Mouse (Mus musculus): ENCODE results near the gene Gcgr. TPM values are rescaled to one million over a fixed set of nuclear protein-coding genes. Genes with fewer than 3 reads are reported as not detected.
"Not testable (repeated sequence)": the region's sequence is repeated elsewhere in the genome, so short reads cannot be mapped to it uniquely, and the experiment has no call there.

Gcgr gene
- polyA plus RNA-seq, 1 experiment from 2014 or later, result not detected

GRCm38 (mm10) chr11:120509940-120510339 lies 20.6 kb upstream of the Gcgr start:
- H3K9me3 ChIP-seq (ENCODE audit: control insufficient read depth, low read length), result no peaks in the 10 kb centered on the region
- peaks cover 5% of the 10 kb centered on the region; the same call in 1 of the 2 replicates for H3K4me1 ChIP-seq (replicated peaks; ENCODE audit: control insufficient read depth, insufficient read depth, low read length)
- H3K4me3 ChIP-seq (ENCODE audit: low read depth, low read length), result no peak overlapping the region
- ATAC-seq (replicated peaks; ENCODE audit: low FRiP score) (no peak), DNase-seq (ENCODE audit: low spot score) (no peak)
- 0 out of 2 replicates have a peak overlapping the region, but pooled peaks have one; percentile 9 for H3K27ac ChIP-seq (ENCODE audit: low read depth, low read length)
- no peaks in the 10 kb centered on the region for H3K27me3 ChIP-seq (ENCODE audit: control insufficient read depth, insufficient read depth, low read length)
- 33% methylated on average over 4 of the region's 4 CpGs for WGBS
- no peak overlapping the region; the same call in 1 of the 2 replicates for H3K9ac ChIP-seq (ENCODE audit: low read length)
- H3K36me3 ChIP-seq (ENCODE audit: control insufficient read depth, insufficient read depth, low read length), result no peaks in the 10 kb centered on the region
- no peak overlapping the region for H3K4me2 ChIP-seq (ENCODE audit: low read depth, low read length, severe bottlenecking)

- no peaks in the 10 kb centered on the region for H3K27me3 ChIP-seq (ENCODE audit: control insufficient read depth, insufficient read depth, low read length)
- DNase-seq (ENCODE audit: low spot score), result peak; percentile 57
- no peak for ATAC-seq (replicated peaks; ENCODE audit: low FRiP score)
- H3K27ac ChIP-seq (ENCODE audit: low read depth, low read length), result 0 out of 2 replicates have a peak overlapping the region, but pooled peaks have one; percentile 9
- H3K4me1 ChIP-seq (replicated peaks; ENCODE audit: control insufficient read depth, insufficient read depth, low read length), result peaks cover 5% of the 10 kb centered on the region; the same call in 1 of the 2 replicates
- H3K4me3 ChIP-seq (ENCODE audit: low read depth, low read length), result 0 out of 2 replicates have a peak overlapping the region, but pooled peaks have one; percentile 3
- H3K9me3 ChIP-seq (ENCODE audit: control insufficient read depth, low read length), result no peaks in the 10 kb centered on the region
- peak overlapping the region; percentile 42; the same call in 1 of the 2 replicates for H3K4me2 ChIP-seq (ENCODE audit: low read depth, low read length, severe bottlenecking)
- WGBS, result 4% methylated on average over 16 of the region's 16 CpGs
- H3K9ac ChIP-seq (ENCODE audit: low read length), result peak overlapping the region; percentile 57
- H3K36me3 ChIP-seq (ENCODE audit: control insufficient read depth, insufficient read depth, low read length), result no peaks in the 10 kb centered on the region
Measured at GRCm38 (mm10) chr11:120510375-120511030, 20.0 kb upstream of the Gcgr start.

- Histone ChIP-seq H3K9me3 (ENCODE audit: control insufficient read depth, low read length) (no peaks in the 10 kb centered on the region), H3K9ac (ENCODE audit: low read length) (no peak overlapping the region), H3K27me3 (ENCODE audit: control insufficient read depth, insufficient read depth, low read length) (no peaks in the 10 kb centered on the region), H3K4me3 (ENCODE audit: low read depth, low read length) (no peak overlapping the region), H3K36me3 (ENCODE audit: control insufficient read depth, insufficient read depth, low read length) (no peaks in the 10 kb centered on the region), H3K4me2 (ENCODE audit: low read depth, low read length, severe bottlenecking) (no peak overlapping the region), H3K4me1 (replicated peaks; ENCODE audit: control insufficient read depth, insufficient read depth, low read length) (peaks cover 5% of the 10 kb centered on the region; the same call in 1 of the 2 replicates), H3K27ac (ENCODE audit: low read depth, low read length) (no peak overlapping the region)
- no peak for ATAC-seq (replicated peaks; ENCODE audit: low FRiP score)
- no peak for DNase-seq (ENCODE audit: low spot score)
- WGBS, result 56% methylated on average over 6 of the region's 6 CpGs
Measured at GRCm38 (mm10) chr11:120512790-120513453, 17.6 kb upstream of the Gcgr start.

- not testable (repeated sequence) for H3K9me3 ChIP-seq (ENCODE audit: control insufficient read depth, low read length); H3K9ac ChIP-seq (ENCODE audit: low read length); H3K4me2 ChIP-seq (ENCODE audit: low read depth, low read length, severe bottlenecking); DNase-seq (ENCODE audit: low spot score); ATAC-seq (replicated peaks; ENCODE audit: low FRiP score); H3K36me3 ChIP-seq (ENCODE audit: control insufficient read depth, insufficient read depth, low read length); H3K4me1 ChIP-seq (replicated peaks; ENCODE audit: control insufficient read depth, insufficient read depth, low read length); H3K27ac ChIP-seq (ENCODE audit: low read depth, low read length); H3K4me3 ChIP-seq (ENCODE audit: low read depth, low read length); H3K27me3 ChIP-seq (ENCODE audit: control insufficient read depth, insufficient read depth, low read length)
- 96% methylated on average over 2 of the region's 2 CpGs for WGBS
Measured at GRCm38 (mm10) chr11:120514262-120514661, 16.2 kb upstream of the Gcgr start.

GRCm38 (mm10) chr11:120515611-120516010 lies 14.9 kb upstream of the Gcgr start:
- 15% methylated on average over 17 of the region's 17 CpGs for WGBS
- Histone ChIP-seq H3K36me3 (ENCODE audit: control insufficient read depth, insufficient read depth, low read length) (no peaks in the 10 kb centered on the region), H3K9ac (ENCODE audit: low read length) (no peak overlapping the region), H3K4me2 (ENCODE audit: low read depth, low read length, severe bottlenecking) (no peak overlapping the region), H3K4me1 (replicated peaks; ENCODE audit: control insufficient read depth, insufficient read depth, low read length) (peaks cover 2% of the 10 kb centered on the region; the same call in 1 of the 2 replicates), H3K4me3 (ENCODE audit: low read depth, low read length) (no peak overlapping the region), H3K27ac (ENCODE audit: low read depth, low read length) (no peak overlapping the region), H3K9me3 (ENCODE audit: control insufficient read depth, low read length) (no peaks in the 10 kb centered on the region), H3K27me3 (ENCODE audit: control insufficient read depth, insufficient read depth, low read length) (no peaks in the 10 kb centered on the region)
- DNase-seq (ENCODE audit: low spot score), result peak; percentile 94
- ATAC-seq (replicated peaks; ENCODE audit: low FRiP score), result 0 out of 2 replicates have a peak, but pooled peaks have one; percentile 60

GRCm38 (mm10) chr11:120517147-120517546 lies 13.4 kb upstream of the Gcgr start:
- no peak overlapping the region for H3K9ac ChIP-seq (ENCODE audit: low read length)
- ATAC-seq (replicated peaks; ENCODE audit: low FRiP score), result no peak
- 77% methylated on average over 4 of the region's 4 CpGs for WGBS

GRCm38 (mm10) chr11:120518027-120518426 lies 12.5 kb upstream of the Gcgr start:
- WGBS, result 68% methylated on average over 6 of the region's 6 CpGs
- Histone ChIP-seq H3K9ac (ENCODE audit: low read length) (no peak overlapping the region), H3K27ac (ENCODE audit: low read depth, low read length) (no peak overlapping the region), H3K4me2 (ENCODE audit: low read depth, low read length, severe bottlenecking) (no peak overlapping the region), H3K4me1 (replicated peaks; ENCODE audit: control insufficient read depth, insufficient read depth, low read length) (no peaks in the 10 kb centered on the region), H3K27me3 (ENCODE audit: control insufficient read depth, insufficient read depth, low read length) (no peaks in the 10 kb centered on the region), H3K9me3 (ENCODE audit: control insufficient read depth, low read length) (no peaks in the 10 kb centered on the region), H3K4me3 (ENCODE audit: low read depth, low read length) (no peak overlapping the region), H3K36me3 (ENCODE audit: control insufficient read depth, insufficient read depth, low read length) (no peaks in the 10 kb centered on the region)
- DNase-seq (ENCODE audit: low spot score) (no peak), ATAC-seq (replicated peaks; ENCODE audit: low FRiP score) (no peak)

More at GRCm38 (mm10) chr11:120517147-120517546, 13.4 kb upstream of the Gcgr start:
- Histone ChIP-seq H3K4me3 (ENCODE audit: low read depth, low read length) (no peak overlapping the region), H3K27me3 (ENCODE audit: control insufficient read depth, insufficient read depth, low read length) (no peaks in the 10 kb centered on the region), H3K36me3 (ENCODE audit: control insufficient read depth, insufficient read depth, low read length) (no peaks in the 10 kb centered on the region), H3K27ac (ENCODE audit: low read depth, low read length) (no peak overlapping the region), H3K9me3 (ENCODE audit: control insufficient read depth, low read length) (no peaks in the 10 kb centered on the region), H3K4me2 (ENCODE audit: low read depth, low read length, severe bottlenecking) (no peak overlapping the region), H3K4me1 (replicated peaks; ENCODE audit: control insufficient read depth, insufficient read depth, low read length) (no peaks in the 10 kb centered on the region)
- DNase-seq (ENCODE audit: low spot score), result no peak

- Histone ChIP-seq H3K9ac (ENCODE audit: low read length) (no peak overlapping the region), H3K4me1 (replicated peaks; ENCODE audit: control insufficient read depth, insufficient read depth, low read length) (no peaks in the 10 kb centered on the region), H3K9me3 (ENCODE audit: control insufficient read depth, low read length) (no peaks in the 10 kb centered on the region), H3K4me3 (ENCODE audit: low read depth, low read length) (no peak overlapping the region), H3K27me3 (ENCODE audit: control insufficient read depth, insufficient read depth, low read length) (no peaks in the 10 kb centered on the region), H3K4me2 (ENCODE audit: low read depth, low read length, severe bottlenecking) (no peak overlapping the region), H3K36me3 (ENCODE audit: control insufficient read depth, insufficient read depth, low read length) (no peaks in the 10 kb centered on the region), H3K27ac (ENCODE audit: low read depth, low read length) (no peak overlapping the region)
- ATAC-seq (replicated peaks; ENCODE audit: low FRiP score) (no peak), DNase-seq (ENCODE audit: low spot score) (no peak)
- 86% methylated on average over 6 of the region's 6 CpGs for WGBS
Measured at GRCm38 (mm10) chr11:120518558-120518957, 11.9 kb upstream of the Gcgr start.
